Mouse (Mus musculus) hindbrain, embryonic 11.5 days (tissue): ENCODE measurements around the gene Hbq1b. TPM values are rescaled to one million over a fixed set of nuclear protein-coding genes. Genes with fewer than 3 reads are reported as not detected.

Source experiments
- ATAC-seq: fragments of 200-750 bp; cut with Nextera tagmentation; 2 replicates; pipeline ENCODE4 v1.8.0; 2017; ENCODE audit warnings: mild to moderate bottlenecking, moderate TSS enrichment, moderate library complexity; ENCODE audit not compliant: low FRiP score
- DNase-seq: peaks from one replicate; pipeline ENCODE4 v3.0.0-alpha.2; 2015; ENCODE audit warnings: low spot score
- H3K27ac ChIP-seq: fragments of 300-500 bp; sonication (generic); 2 replicates; pipeline ENCODE4 v1.5.1; 2014; ENCODE audit warnings: mild to moderate bottlenecking, low read depth, low read length
- H3K27me3 ChIP-seq: fragments of 300-500 bp; sonication (generic); 2 replicates; pipeline ENCODE4 v1.6.1; 2014; ENCODE audit warnings: mild to moderate bottlenecking, low read length, moderate library complexity, mixed read lengths; ENCODE audit not compliant: control insufficient read depth, insufficient read depth
- H3K36me3 ChIP-seq: fragments of 300-500 bp; sonication (generic); 2 replicates; pipeline ENCODE4 v1.6.1; 2014; ENCODE audit warnings: mild to moderate bottlenecking, low read length, moderate library complexity, mixed read lengths; ENCODE audit not compliant: control insufficient read depth, insufficient read depth
- H3K4me1 ChIP-seq: fragments of 300-500 bp; sonication (generic); replicated peaks from 2 replicates; pipeline ENCODE4 v1.6.1; 2014; ENCODE audit warnings: low read length, mixed read lengths; ENCODE audit not compliant: control insufficient read depth, insufficient read depth
- H3K4me2 ChIP-seq: fragments of 300-500 bp; sonication (generic); replicated peaks from 2 replicates; pipeline ENCODE4 v1.6.1; 2014; ENCODE audit warnings: mild to moderate bottlenecking, low read depth, low read length
- H3K4me3 ChIP-seq: fragments of 300-500 bp; sonication (generic); 2 replicates; pipeline ENCODE4 v1.5.1; 2014; ENCODE audit warnings: low read depth, low read length
- H3K9ac ChIP-seq: fragments of 300-500 bp; sonication (generic); 2 replicates; pipeline ENCODE4 v1.6.1; 2014; ENCODE audit warnings: low read depth, low read length
- H3K9me3 ChIP-seq: fragments of 300-500 bp; sonication (generic); 2 replicates; pipeline ENCODE4 v1.6.1; 2016; ENCODE audit warnings: low read length; ENCODE audit not compliant: control insufficient read depth
- WGBS: fragments of 180-500 bp; shearing (Covaris S2); extraction: QIAGEN DNeasy Blood & Tissue Kit; methylation state at CpG from one replicate; pipeline ENCODE4 v1.1.7; 2014; 5-methylcytosine and 5-hydroxymethylcytosine counted together
- polyA plus RNA-seq: library from polyadenylated mRNA; unstranded; fragments of >200 nt; fragmentation: Nextera tagmentation; extraction: Ambion mirVana; gene quantifications from 2 replicates; pipeline ENCODE4 v1.2.1, GENCODE M21; 2014

The Hbq1b gene
- polyA plus RNA-seq, 1 experiment from 2014 or later, result 6.7 TPM

DNA sequence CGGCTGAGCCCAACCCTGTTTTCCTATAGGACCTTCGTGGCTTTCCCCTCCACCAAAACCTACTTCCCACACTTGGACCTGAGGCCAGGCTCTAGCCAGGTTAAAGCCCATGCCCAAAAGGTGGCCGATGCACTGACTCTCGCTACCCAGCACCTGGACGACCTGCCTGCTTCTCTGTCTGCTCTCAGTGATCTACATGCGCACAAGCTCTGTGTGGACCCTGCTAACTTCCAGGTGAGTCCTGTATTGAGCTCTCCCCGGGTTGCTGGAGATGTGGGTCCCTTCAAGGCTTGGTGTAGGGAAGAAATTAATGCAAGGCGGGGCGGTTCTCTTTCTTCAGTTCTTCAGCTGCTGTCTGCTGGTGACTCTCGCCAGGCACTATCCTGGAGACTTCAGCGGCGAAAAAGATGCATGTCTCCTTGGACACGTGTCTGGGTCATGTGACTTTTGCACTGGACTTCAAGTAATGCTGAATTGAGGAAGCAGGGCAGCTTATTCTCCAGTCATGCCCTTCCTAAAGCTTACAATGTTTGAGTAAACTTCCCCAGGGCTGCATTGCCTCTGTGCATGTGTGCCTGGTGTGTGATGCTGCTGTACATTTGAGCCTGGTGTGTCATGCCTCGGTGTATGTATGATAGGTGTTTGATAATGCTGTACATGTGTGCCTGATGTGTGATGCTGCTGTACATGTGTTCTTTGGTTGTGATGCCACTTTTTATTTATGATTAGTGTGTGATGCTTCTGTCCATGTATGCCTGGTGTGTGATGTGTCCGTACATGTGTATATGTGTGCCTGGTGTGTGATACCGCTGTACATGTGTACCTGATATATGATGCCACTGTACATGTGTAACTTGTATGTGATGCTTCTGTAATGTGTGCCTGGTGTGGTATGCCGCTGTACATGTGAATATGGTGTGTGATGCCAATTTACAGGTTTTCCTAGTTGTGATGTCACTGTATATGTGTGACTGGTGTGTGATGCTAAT, 13.8 kb downstream of the Hbq1b start:
- ATAC-seq (no peak), DNase-seq (peak; percentile 7)
- Histone ChIP-seq H3K4me1 (no peaks in the 10 kb centered on the region), H3K4me2 (peak overlapping the region; percentile 31; the same call in 1 of the 2 replicates), H3K27me3 (peaks cover 6% of the 10 kb centered on the region; the same call in 1 of the 2 replicates), H3K9me3 (no peaks in the 10 kb centered on the region), H3K4me3 (no peak overlapping the region), H3K27ac (no peak overlapping the region), H3K9ac (no peak overlapping the region), H3K36me3 (no peaks in the 10 kb centered on the region)
- whole genome bisulfite sequencing, result 63% methylated on average over 14 of the region's 17 CpGs

DNA sequence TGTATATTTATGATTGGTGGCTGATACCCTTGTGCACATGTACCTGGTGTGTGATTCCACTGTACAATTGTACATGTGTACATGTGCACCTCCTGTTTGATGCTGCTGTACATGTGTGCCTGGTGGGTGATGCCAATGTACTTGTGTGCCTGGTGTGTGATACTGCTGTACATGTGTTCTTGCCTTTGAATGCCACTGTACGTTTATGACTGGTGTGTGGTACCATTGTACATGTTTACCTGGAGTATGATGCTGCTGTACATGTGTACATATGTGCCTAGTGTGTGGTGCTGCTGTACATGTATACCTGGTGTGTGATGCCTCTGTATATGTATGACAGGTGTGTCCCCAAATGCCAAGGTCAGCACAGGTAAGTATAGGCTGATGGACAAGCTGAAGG, 14.7 kb downstream of the Hbq1b start:
- no peaks in the 10 kb centered on the region for H3K36me3 ChIP-seq
- no peak overlapping the region for H3K4me3 ChIP-seq
- 78% methylated on average over 1 of the region's 1 CpGs for WGBS
- no peak overlapping the region for H3K4me2 ChIP-seq
- H3K9me3 ChIP-seq, result no peaks in the 10 kb centered on the region
- no peaks in the 10 kb centered on the region for H3K4me1 ChIP-seq
- no peak overlapping the region for H3K9ac ChIP-seq
- ATAC-seq, result no peak
- no peak overlapping the region for H3K27ac ChIP-seq
- H3K27me3 ChIP-seq, result peaks cover 6% of the 10 kb centered on the region; the same call in 1 of the 2 replicates
- DNase-seq, result no peak

DNA sequence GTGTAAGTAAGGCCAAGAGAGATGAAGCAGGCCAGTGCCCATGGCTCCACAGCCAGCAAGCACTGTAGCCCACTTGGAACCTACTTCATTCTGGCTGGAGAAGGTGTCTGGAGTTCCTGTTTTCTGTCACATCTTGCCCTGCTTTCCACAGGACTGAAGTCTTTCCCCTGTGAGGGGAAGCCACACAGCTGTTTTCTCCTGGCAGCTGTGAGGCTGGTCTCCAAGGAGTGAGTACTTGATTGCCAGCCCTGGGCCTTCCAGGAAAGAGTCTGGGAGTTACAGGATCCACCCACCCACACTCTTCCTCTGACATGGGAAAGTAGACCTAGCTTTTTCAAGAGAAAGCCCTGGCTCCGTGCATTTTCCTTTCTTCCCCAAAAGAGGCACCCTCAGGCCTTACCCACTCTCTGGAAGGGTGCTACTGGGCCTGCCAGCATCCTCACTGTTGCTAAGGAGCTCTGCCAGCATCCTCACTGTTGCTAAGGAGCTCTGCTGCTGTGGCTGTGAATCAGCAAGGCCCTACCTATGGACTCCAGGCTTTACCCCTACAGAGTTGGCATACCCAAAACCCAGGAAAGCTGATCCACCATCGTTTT, 16.2 kb downstream of the Hbq1b start:
- DNase-seq (no peak), ATAC-seq (no peak)
- H3K4me1 ChIP-seq, result no peaks in the 10 kb centered on the region
- H3K27ac ChIP-seq, result no peak overlapping the region
- no peak overlapping the region for H3K4me3 ChIP-seq
- H3K36me3 ChIP-seq, result no peaks in the 10 kb centered on the region
- peaks cover 6% of the 10 kb centered on the region; the same call in 1 of the 2 replicates for H3K27me3 ChIP-seq
- H3K9me3 ChIP-seq, result no peaks in the 10 kb centered on the region
- no peak overlapping the region for H3K4me2 ChIP-seq
- WGBS, result 45% methylated on average over 2 of the region's 2 CpGs
- no peak overlapping the region for H3K9ac ChIP-seq

DNA sequence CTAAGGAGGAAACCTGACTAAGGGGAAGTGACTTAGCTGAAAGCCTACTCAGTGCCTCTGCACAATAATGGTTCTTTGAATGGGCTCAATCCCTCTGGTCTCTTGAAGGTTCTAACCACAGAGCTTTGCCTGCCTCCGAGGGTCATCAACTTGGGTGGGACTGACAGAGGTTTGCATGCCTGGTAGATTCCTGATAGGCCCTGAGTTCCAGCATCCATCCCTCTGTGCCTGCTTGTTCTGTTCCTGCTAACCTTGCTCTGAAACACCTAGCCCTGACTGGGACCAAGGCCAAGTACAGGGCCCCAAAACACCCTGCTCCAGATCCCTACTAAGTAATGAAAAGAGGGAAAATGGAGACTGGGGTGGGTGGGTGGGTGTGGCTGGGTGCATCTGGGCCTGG, 16.7 kb downstream of the Hbq1b start:
- Histone ChIP-seq H3K36me3 (no peaks in the 10 kb centered on the region), H3K4me3 (no peak overlapping the region), H3K9ac (no peak overlapping the region), H3K9me3 (no peaks in the 10 kb centered on the region), H3K4me1 (no peaks in the 10 kb centered on the region), H3K4me2 (no peak overlapping the region), H3K27me3 (peaks cover 6% of the 10 kb centered on the region; the same call in 1 of the 2 replicates), H3K27ac (no peak overlapping the region)
- no peak for ATAC-seq
- 87% methylated on average over 1 of the region's 1 CpGs for WGBS
- DNase-seq, result no peak

DNA sequence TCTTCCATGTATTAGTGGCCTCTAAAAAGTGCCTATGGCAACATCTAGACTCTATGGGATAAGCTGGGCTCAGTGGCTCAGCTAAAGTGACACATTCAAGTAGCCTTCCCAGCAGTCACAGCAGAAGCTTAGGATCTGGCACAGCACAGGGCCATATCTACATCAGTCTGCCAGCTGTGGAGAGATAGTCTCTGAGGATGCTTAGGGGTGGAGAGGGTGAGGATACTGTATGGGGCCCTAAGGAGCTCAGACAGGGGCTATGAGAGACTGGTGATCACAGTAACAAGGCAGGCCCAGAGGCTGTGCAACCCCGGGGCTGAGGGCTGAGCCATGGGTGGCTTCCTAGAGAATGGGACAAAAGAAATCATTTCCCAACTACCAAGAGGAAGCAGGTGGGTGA, 20.2 kb downstream of the Hbq1b start:
- Histone ChIP-seq H3K9ac (no peak overlapping the region), H3K4me3 (no peak overlapping the region), H3K9me3 (no peaks in the 10 kb centered on the region), H3K4me1 (no peaks in the 10 kb centered on the region), H3K36me3 (no peaks in the 10 kb centered on the region), H3K27ac (no peak overlapping the region), H3K27me3 (no peaks in the 10 kb centered on the region), H3K4me2 (no peak overlapping the region)
- no peak for ATAC-seq
- 88% methylated on average over 1 of the region's 1 CpGs for WGBS
- DNase-seq, result no peak

DNA sequence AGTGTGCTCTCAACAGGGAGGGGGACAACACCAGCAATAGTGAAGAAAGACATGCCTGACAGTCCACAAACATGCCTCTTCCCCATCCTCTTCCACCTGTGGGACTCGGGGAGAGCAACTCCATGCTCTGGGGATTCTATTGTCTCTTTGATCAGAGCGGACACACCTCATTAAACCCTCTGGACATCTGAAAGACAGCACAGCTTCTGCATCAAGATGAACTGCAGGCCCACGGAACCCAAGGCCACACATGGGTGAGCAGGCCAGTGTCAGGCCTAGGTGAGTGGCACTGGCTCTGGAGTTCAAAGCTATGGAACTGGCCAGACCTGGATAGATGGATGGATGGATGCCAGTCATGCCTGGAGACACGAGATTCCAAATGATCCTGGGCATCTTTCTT, 22.7 kb downstream of the Hbq1b start:
- no peak for ATAC-seq
- Histone ChIP-seq H3K27ac (no peak overlapping the region), H3K4me1 (no peaks in the 10 kb centered on the region), H3K36me3 (no peaks in the 10 kb centered on the region), H3K4me3 (no peak overlapping the region), H3K9ac (no peak overlapping the region), H3K27me3 (no peaks in the 10 kb centered on the region), H3K4me2 (no peak overlapping the region), H3K9me3 (no peaks in the 10 kb centered on the region)
- DNase-seq, result no peak
- WGBS, result 35% methylated on average over 4 of the region's 4 CpGs

DNA sequence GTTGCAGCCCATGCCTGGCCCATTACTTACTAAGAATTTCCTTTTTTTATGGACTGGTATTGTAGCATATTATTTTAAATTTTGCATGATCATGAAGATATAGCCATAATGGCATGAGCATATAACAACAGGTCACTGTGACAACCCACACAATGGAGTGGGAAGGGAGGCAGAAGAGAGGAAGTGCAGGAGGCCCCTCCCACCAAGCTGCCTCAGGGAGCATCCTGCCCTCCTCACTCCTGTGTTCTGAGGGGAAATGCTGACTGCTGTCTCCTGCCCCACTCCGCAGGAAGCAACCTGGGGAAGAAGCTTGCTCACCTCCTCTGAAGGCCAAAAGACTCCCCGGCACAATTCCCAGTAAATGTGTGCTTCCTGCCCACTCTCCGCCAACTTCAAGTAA, 23.2 kb downstream of the Hbq1b start:
- H3K27me3 ChIP-seq, result no peaks in the 10 kb centered on the region
- no peak for ATAC-seq
- no peak overlapping the region for H3K4me3 ChIP-seq
- no peak for DNase-seq
- H3K36me3 ChIP-seq, result no peaks in the 10 kb centered on the region
- no peak overlapping the region for H3K27ac ChIP-seq
- H3K9me3 ChIP-seq, result no peaks in the 10 kb centered on the region
- 78% methylated on average over 3 of the region's 3 CpGs for WGBS
- H3K4me2 ChIP-seq, result no peak overlapping the region
- no peaks in the 10 kb centered on the region for H3K4me1 ChIP-seq
- no peak overlapping the region for H3K9ac ChIP-seq

DNA sequence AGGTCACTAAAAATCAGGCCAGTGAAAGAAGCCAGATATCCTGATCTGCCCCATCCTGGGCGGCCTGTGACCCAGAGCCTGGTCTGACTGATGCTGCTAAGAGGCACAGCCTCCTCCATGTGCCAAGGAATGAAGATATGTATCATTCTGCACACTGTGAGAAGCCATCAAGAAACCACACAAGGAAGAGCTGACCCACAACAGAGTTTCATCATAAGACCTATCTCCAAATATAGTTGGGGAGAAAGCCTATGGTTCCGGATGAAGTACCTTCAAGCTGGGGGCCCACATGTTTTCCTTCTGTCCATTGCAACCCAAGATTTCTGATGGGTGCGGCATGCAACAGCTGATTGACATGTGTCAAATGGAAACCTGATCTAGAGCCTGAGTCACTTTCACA, 29.2 kb downstream of the Hbq1b start:
- H3K27ac ChIP-seq, result no peak overlapping the region
- no peak overlapping the region for H3K9ac ChIP-seq
- DNase-seq, result no peak
- 91% methylated on average over 3 of the region's 3 CpGs for WGBS
- H3K27me3 ChIP-seq, result no peaks in the 10 kb centered on the region
- H3K4me2 ChIP-seq, result no peak overlapping the region
- H3K36me3 ChIP-seq, result no peaks in the 10 kb centered on the region
- H3K9me3 ChIP-seq, result no peaks in the 10 kb centered on the region
- no peaks in the 10 kb centered on the region for H3K4me1 ChIP-seq
- no peak for ATAC-seq
- no peak overlapping the region for H3K4me3 ChIP-seq
